Mouse (Mus musculus) liver, adult 2 months (tissue): ENCODE measurements around the gene Slc7a11.

Experiments
- CTCF ChIP-seq: fragments of 200-500 bp; IDR thresholded peaks from 2 replicates; pipeline ENCODE4 v1.5.1; 2011; ENCODE audit warnings: low read depth, low read length, control low read depth
- POLR2A ChIP-seq: fragments of 200-500 bp; IDR thresholded peaks from 2 replicates; pipeline ENCODE4 v1.6.1; 2011; ENCODE audit warnings: low read length, control low read depth; ENCODE audit not compliant: insufficient read depth; ENCODE audit errors: extremely low read depth

DNA sequence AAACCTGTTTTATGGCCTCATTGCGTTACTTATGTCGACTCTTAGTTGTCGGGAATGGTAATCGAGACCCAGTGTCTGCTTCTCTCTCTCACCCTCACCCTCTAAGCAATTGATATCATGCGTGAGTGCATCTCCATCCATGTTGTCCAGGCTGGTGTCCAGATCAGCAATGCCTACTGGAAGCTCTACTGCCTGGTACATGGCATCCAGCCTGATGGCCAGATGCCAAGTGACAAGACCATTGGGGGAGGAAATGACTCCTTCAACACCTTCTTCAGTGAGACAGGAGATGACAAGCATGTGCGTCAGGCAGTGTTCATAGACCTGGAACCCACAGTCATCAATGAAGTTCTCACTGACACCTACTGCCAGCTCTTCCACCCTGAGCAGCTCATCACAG lies 73.6 kb downstream of the Slc7a11 start:
- TF ChIP-seq POLR2A (no peak), CTCF (no peak)
